Mouse (Mus musculus): Measurements from ENCODE around the gene Egfem1.

DNA sequence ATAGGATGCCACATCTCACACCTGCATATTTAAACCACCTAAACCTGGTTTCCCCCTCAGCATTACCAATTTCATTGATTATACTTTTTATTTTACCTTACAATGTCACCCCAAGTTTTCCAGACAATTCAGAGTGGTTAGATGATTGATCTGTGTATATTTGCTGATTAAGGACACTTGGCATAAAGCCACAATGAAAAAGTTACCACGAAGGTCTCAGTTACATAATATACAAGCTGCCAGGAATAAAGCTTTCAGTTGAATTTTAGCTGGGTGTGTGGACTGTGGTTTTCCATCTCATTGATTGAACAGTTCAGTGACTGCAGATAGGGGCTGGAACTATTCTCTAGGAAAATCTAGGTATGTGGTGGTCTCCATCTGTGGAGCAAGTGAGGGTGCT, 40.7 kb downstream of the Egfem1 start:
- TF ChIP-seq CTCF (IDR thresholded peaks at IDR 0.05) (no peak), POLR2A (IDR thresholded peaks at IDR 0.05; ENCODE audit: insufficient read depth, low read depth, low read length) (no peak), EP300 (IDR thresholded peaks at IDR 0.05; ENCODE audit: insufficient read depth, low read depth, low read length) (no peak)

Data from heart, adult 2 months (tissue).